Mouse (Mus musculus) large intestine, adult 2 months (tissue): Measurements from ENCODE around the gene Rpn2. TPM values are rescaled to one million over a fixed set of nuclear protein-coding genes. Genes with fewer than 3 reads are reported as not detected.

Experiments used
- DNase-seq: peaks from one replicate; pipeline ENCODE4 v3.0.0-alpha.2; 2012; ENCODE audit warnings: low read depth, low spot score
- WGBS: fragments of 180-500 bp; shearing (Covaris S2); methylation state at CpG from one replicate; pipeline ENCODE4 v1.1.7; 2018; 5-methylcytosine and 5-hydroxymethylcytosine counted together
- polyA plus RNA-seq: library from polyadenylated mRNA; depleted of rRNA; stranded (reverse); fragments of >200 nt; gene quantifications from 2 replicates; pipeline ENCODE4 v1.2.3, GENCODE M21; 2012; rRNA removed

The Rpn2 gene
- polyA plus RNA-seq, 1 experiment, result 322 TPM

DNA sequence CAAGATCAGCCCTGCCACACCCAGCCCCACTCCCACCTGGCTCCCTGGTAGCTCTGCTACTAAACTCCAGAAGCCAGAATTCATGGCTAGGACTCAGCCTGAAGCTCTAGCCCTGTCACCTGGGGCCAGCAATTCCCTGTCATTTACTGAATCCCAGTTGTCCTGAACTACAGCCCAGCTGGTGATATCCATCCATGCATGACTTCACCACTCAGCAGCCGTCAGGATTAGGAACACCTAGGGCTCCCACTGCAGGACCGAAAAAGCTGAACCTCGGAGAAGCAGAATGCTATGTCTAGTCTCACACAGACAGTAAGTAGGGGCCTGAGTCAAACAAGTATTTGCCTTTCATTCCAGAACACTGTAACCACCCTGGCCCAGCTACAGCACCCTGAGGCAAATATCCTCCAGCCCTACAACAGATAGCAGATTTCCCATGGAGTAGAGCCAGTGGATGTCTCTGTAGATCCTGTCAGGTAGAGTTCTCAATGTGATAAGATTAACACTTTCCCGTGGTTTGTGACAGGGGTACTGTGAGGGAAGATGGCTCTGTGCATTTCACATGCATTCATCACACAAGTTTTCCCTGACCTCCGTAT is 63.6 kb downstream of the Rpn2 start:
- no peak for DNase-seq
- 82% methylated on average over 5 of the region's 5 CpGs for WGBS

DNA sequence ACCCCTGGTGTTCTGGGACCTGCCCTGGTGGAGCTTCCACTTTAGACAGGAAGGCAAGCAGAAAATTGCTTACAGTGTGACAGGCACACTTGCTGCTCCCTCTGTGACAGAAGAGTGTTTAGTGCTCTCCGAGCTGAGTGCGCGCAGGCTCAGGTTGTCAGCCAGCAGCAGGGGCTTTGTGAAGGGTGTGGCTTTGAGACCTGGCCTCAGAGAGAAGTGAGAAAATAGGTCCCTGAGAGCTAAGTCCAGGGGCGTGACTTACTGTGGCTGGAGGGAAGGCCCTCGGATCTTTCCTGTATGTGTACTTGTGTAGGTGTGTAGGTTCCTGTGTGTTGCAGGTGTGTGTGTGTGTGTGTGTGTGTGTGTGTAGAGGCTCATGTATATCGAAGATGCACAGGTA is 64.5 kb downstream of the Rpn2 start:
- no peak for DNase-seq
- WGBS, result 48% methylated on average over 6 of the region's 6 CpGs

DNA sequence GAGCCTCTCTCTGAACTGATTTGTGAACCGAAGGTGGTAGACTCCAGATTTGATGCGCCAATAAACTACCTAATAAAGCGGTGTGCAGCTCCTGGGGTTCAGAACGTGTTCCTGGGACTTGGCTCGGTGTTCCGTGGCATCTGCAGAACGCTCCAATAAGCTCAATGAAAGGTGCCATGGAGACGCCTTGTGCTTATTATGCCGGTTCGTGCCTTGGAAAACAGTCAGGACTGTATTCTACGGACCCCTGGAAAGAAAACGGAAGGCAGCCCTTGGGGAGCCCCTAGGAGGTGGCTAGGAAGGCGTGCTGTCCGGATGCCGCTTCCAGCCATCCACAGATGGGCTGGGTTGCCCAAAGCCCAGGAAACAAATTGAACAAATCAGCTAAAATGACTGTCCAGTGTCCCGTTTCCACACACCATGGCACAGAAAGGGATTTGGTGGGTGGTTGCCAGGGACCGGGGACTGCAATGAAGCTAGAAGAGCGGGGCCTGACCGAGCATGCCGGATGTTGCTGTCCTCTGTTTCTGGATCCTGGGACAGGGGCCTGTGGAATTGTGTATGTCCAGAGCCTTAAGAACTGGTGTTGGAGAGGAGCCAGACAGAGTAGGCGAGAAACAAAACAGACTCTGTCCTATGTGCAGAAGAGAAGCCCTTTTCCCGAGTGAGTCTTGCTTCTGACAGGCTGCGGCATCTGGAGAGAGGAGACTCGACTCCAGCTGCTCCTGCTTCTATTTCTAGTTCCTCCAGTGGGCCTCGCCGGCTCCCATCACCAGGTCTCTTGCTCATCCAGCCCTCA is 68.7 kb downstream of the Rpn2 start, which contains the start of gene Ghrh:
Gene Ghrh, minus strand, starts transcription at position 146 of the 799 bp plus-strand sequence.
- WGBS, result 72% methylated on average over 26 of the region's 26 CpGs
- DNase-seq, result no peak

DNA sequence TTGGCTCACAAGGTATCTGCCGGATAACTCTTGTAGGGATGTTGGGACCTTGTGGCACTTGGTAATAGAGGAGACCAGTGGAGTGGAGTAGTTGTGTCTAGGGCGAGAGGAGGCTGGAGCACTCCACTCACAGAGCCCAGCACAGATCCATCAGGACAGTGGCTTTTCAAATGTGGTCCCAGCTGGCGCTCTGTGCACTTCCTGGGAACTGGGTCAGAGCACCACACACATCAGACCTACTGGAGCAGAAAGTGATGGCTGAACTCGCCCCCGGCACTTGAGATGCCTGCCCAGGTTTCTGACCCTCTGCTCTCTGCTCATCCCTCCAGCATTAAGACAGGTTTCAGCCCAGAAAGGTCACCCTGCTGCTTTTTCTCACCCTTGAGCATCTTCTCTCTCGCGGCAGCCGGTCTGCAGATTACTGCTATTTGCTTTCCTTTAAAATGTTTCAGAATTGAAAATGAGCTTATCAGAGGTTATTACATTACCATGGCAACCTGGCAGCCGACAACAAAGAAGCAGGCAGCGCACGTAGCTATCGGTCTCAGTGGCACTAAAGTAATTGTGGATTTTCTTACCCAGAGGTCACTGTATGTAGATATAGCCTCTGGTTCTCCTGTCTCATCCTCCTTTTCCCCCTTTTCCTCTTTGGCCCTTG is 70.4 kb downstream of the Rpn2 start:
- WGBS, result 47% methylated on average over 12 of the region's 12 CpGs
- no peak for DNase-seq

DNA sequence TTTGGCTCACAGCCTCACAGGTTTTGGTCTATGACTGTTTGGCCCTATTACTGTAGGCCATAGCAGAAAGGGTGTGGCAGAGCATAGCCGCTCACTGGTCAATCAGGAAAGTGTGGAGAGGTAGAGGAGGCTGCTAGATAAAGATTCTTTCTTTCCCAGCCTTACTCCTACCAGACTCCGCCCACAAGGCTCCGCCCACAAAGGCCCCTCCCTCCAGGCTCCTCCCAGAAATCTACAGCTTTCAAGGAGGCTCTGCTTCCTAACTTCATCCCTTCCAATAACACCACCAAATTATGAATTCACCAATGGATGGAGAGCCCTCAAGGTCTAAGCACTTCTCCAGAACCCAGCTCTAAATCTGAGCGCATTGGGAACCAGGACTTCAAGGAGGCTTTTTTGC is 74.4 kb downstream of the Rpn2 start:
- WGBS, result 60% methylated on average over 4 of the region's 4 CpGs
- no peak for DNase-seq

DNA sequence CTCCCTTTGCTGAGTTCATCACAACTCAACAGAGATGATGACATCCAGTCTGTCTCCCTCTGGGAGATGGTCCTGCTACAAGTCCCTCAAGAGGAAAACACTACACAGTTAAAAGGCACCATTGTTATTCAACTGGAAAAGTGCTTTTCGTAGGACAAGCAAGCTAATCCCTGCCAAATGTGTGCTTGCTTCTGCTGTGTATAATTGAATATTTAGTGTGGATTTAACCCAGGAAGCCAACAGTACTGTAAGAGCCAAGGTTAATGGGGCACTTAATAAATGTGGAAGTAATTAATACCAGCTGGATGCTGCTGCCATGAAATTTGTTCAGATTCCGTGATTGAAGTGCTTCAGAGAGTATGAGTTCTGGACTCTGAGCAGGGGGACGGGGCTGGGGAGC is 75.3 kb downstream of the Rpn2 start:
- WGBS, result 77% methylated on average over 3 of the region's 3 CpGs
- DNase-seq, result no peak

DNA sequence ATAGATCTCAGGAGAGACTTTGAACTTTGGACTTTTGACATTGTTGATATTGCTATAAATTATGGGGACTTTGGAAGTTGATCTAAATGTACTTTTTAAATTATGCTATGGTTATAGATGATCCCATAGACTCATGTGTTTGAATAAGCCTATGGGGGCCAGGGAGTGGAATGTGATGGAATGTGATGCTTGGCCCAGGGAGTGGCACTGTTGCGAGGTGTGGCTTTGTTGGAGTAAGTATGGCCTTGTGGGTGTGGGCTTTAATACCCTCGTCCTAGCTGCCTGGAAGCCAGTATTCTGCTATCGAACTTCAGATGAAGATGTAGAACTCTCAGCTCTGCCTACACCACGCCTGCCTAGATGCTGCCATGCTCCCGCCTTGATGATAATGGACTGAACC is 81.2 kb downstream of the Rpn2 start:
- no peak for DNase-seq
- 52% methylated on average over 5 of the region's 5 CpGs for WGBS

DNA sequence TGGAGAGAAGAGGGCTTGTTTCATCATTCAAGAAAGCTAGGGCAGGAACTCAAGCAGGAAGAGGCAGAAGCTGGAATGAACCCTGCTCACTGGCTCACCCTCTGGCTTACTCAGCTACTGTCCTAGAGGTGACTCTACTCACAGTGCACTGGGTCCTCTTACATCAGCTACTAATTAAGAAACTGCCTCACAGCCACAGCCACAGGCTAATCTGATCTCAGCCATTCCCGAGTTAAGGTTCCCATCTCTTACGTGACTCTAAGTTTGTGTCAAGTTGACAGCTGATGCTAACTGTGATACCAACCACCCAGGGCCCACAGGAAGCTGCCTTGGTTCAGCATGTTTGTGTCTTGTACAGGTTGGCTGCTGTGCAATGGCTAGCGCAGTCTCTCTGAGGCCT is 84.2 kb downstream of the Rpn2 start:
- WGBS, result 89% methylated on average over 3 of the region's 3 CpGs

DNA sequence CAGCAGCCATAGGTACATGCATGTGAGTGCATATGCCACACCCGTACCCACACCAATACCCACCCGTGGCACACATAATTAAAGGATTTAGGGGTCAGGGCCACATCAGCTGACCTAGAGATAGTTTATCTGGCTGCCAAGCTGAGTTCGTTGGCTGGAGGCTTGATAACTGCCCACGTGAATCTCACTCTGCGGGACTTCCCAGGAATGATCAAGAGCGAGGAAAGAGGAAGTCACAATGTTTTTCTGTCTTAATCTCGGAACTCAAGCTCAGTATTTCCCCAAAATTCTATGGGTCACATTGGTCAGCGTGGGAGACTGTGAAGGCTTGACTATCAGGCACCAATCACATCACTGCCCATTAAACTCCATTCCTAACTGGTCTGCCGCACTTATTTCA is 87.9 kb downstream of the Rpn2 start:
- DNase-seq, result no peak
- 74% methylated on average over 9 of the region's 9 CpGs for WGBS

More for the DNA sequence above, 84.2 kb downstream of the Rpn2 start:
- DNase-seq, result no peak

DNA sequence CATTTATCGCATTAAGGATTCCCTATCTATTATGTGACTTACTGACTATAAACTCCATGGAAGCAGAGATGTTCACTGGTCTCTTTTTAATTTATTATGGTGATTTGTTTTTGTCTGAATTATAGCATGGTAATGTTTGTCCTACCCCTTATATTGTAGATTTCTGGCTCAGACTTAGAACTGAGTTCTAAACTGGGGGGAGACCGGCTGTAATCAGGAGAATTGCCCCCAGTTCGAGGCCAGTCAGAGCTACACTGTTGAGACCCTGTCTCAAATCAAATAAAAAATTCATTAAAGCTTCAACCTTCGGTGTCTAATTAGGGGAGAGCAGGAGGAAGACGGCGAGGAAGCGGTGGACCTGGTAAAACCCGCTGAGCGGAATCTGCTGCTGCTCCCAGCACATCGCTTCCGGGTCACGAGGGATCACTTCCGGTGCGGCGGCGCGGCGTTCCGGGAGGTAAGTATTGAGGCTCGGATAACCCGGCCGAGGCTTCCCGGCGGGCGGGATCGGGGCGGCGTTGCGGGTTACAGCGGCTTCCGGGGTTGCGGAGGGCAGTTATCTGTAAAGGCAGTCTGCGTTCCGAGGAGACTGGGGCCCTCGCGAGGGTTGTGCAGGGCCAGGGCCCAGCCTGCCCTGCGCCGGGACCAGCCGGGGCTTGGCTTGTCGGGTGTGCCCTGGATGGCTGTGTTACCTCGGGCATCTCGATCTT is 88.5 kb downstream of the Rpn2 start, which contains the start of gene Manbal:
Gene Manbal, plus strand, starts transcription at position 411 of the 710 bp plus-strand sequence.
- WGBS, result 4% methylated on average over 42 of the region's 42 CpGs
- DNase-seq, result no peak

DNA sequence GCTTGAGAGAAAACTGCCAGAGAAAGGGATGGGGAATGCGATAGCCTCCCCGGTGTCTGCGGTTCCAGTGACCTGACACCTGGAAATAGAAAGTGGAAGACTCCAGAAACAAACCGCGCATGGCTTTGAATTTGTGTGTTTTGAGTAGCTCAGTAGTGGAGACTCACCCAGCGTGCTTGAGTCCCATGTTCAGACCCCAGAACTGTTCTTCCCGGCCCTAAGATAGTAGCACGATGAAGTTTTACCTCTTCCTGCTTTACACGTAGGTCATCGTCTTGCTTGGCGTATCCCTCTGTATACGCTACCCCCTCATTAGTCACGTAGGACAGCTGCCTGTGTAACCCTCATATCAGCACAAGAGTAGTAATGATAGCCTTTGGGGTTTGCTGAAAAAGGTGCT is 89.2 kb downstream of the Rpn2 start:
- WGBS, result under 1% methylated on average over 13 of the region's 13 CpGs

DNA sequence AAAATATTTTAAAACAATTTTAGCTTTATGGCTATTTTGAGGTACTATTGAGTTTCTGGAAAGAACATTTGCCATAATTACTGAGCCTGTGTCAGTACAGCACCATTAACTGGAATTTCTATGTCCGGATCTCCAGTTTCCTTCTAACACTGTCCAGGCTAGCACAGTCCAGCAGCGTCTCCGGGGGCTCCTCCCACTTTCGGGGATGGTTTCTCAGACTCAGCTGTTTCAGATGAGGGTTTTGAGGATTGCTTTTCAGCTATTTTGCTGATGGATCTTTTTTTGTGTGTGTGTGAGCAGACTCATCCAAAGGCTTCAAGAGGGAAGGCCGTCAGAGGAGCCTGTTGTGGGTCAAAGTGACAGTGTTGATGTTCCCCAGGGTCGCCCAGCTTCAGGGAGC is 92.9 kb downstream of the Rpn2 start:
- 61% methylated on average over 6 of the region's 6 CpGs for WGBS

More for the DNA sequence above, 89.2 kb downstream of the Rpn2 start:
- DNase-seq, result no peak

DNA sequence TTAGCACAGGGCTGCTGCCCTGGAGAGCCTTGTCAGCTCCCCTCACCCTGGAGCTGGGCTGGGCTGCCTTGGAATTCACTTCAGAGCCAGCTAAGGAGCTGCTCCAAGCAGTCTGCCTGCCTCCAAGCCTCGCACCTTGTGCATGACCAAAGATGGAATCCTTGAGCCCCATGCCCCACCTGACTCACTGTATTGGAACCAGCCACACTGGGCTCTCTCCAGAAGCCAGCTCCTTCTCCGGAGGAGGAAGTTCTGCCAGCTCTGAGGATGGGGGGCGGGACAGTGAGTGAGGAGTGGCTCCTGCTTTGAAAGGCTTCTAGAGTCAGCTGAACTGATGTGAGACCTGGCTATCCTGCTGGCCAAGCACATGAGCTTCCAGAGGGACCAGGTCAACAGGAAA is 94.9 kb downstream of the Rpn2 start:
- WGBS, result 18% methylated on average over 3 of the region's 3 CpGs

More for the DNA sequence above, 92.9 kb downstream of the Rpn2 start:
- no peak for DNase-seq

DNA sequence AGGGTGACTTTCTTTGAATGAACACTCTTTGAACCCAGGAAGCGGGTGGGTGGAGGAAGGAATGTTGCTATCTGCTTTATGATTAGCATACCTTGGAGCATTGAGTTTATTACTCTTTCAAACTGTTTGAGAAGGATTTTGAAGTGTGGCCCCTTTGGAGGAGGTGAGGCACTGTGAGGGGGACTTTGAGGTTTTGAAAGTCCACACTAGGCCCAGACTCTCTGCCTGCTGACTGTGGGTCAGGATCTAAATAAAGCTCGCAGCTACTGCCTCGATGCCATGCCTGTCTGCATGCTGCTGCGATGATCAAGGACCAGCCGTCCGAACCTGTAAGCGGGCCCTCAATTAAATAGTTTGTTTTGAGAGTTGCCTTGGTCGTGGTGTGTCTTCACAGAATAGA is 96.2 kb downstream of the Rpn2 start:
- no peak for DNase-seq
- WGBS, result 44% methylated on average over 8 of the region's 8 CpGs

More for the DNA sequence above, 94.9 kb downstream of the Rpn2 start:
- no peak for DNase-seq

Other genes starting within 250 kb of the Rpn2 start
- 2.1 and 3.0 TPM in 2 replicates for gene Soga1, start 199.8 kb upstream of the Rpn2 start, polyA plus RNA-seq
- gene Tldc2, start 192.0 kb upstream of the Rpn2 start, polyA plus RNA-seq, result 15.5 and 29.7 TPM in 2 replicates
- 28.3 and 47.1 TPM in 2 replicates for gene Samhd1, start 143.8 kb upstream of the Rpn2 start, polyA plus RNA-seq
- 5.0 and 9.5 TPM in 2 replicates for gene Rbl1, start 74.5 kb upstream of the Rpn2 start, polyA plus RNA-seq
- 0.10 and 0.25 TPM in 2 replicates for gene Mroh8, start 532 bp downstream of the Rpn2 start, polyA plus RNA-seq
- gene Ghrh, start 68.5 kb downstream of the Rpn2 start, polyA plus RNA-seq, result 0.22 TPM in 1 of 2 replicates, not detected in the other
- 64.9 and 72.3 TPM in 2 replicates for gene Manbal, start 88.6 kb downstream of the Rpn2 start, polyA plus RNA-seq
- gene Src, start 139.4 kb downstream of the Rpn2 start, polyA plus RNA-seq, result 69.8 and 93.9 TPM in 2 replicates